ENCODE assay signal across 17 mouse cellular contexts in the genomic region with DNA sequence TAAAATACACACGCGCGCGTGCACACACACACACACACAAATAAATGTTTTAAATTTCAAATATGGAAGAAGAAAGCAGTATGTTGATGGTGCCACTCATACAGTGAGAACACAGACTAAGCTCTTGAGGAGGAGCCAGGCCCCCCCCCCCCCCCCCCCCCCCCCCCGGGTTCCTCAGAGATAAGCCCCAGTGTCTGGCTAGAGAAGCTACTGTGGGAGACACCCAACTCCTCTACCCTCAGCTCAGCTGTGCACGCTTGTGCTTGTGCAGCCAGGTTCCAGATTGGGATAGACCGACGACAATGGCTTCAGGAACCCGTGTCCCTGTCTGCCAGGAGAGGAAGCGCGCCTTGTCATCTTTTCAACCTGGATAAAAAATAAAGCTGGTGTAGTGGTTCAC. TPM values are rescaled to one million over a fixed set of nuclear protein-coding genes. Genes with fewer than 3 reads are reported as not detected.
DNase-seq lines count a peak whose midpoint lies in the region; ATAC-seq and TF ChIP-seq lines count a peak whose summit lies in the region.
"Had no signal": no experiment of that assay in that cellular context is flagged by ENCODE, and none has a peak within 500 bp of the region (broad histone marks: within the 10 kb centered on the region; RNA-seq: fewer than 3 reads in every experiment).

No protein-coding gene starts in this region.

- peak; percentile 34 for ATAC-seq in forebrain, embryonic 13.5 days
- no peak for ATAC-seq in forebrain, postnatal 0 days
- ATAC-seq in lung, embryonic 14.5 days (ENCODE audit: insufficient read depth): 0 out of 2 replicates have a peak, but pooled peaks have one; percentile 13
- peak; percentile 71 for ATAC-seq in liver, embryonic 14.5 days (ENCODE audit: insufficient read depth)
- no peak for ATAC-seq in hindbrain, embryonic 14.5 days (ENCODE audit: low FRiP score)

- 88% methylated on average over 11 of the region's 11 CpGs for WGBS in forebrain, embryonic 13.5 days
- WGBS in forebrain, postnatal 0 days: 84% methylated on average over 11 of the region's 11 CpGs
- 86% methylated on average over 10 of the region's 11 CpGs for WGBS in lung, embryonic 14.5 days
- WGBS in lung, adult 2 months: 83% methylated on average over 11 of the region's 11 CpGs
- 46% methylated on average over 11 of the region's 11 CpGs for WGBS in liver, embryonic 14.5 days (ENCODE audit: insufficient replicate concordance)
- 75% methylated on average over 11 of the region's 11 CpGs for WGBS in cerebellum, adult 2 months
- 90% methylated on average over 10 of the region's 11 CpGs for WGBS in hindbrain, embryonic 14.5 days

- H3K4me2 ChIP-seq in forebrain, embryonic 13.5 days: no peak overlapping the region
- no peak overlapping the region for H3K4me2 ChIP-seq in forebrain, postnatal 0 days (ENCODE audit: low read depth)
- no peak overlapping the region for H3K4me2 ChIP-seq in lung, embryonic 14.5 days
- H3K4me2 ChIP-seq in liver, embryonic 14.5 days (ENCODE audit: low read depth): no peak overlapping the region
- no peak overlapping the region for H3K4me2 ChIP-seq in hindbrain, embryonic 14.5 days (replicated peaks)
- H3K4me2 ChIP-seq: hindbrain, embryonic 15.5 days; limb, embryonic 15.5 days had no signal

- no peaks in the 10 kb centered on the region for H3K9me3 ChIP-seq in forebrain, embryonic 13.5 days (replicated peaks)
- no peaks in the 10 kb centered on the region for H3K9me3 ChIP-seq in forebrain, postnatal 0 days (ENCODE audit: low read length)
- H3K9me3 ChIP-seq in lung, embryonic 14.5 days (ENCODE audit: low read depth, low read length): no peaks in the 10 kb centered on the region
- H3K9me3 ChIP-seq in liver, embryonic 14.5 days (ENCODE audit: control insufficient read depth, low read length): no peaks in the 10 kb centered on the region
- H3K9me3 ChIP-seq in hindbrain, embryonic 14.5 days (ENCODE audit: control insufficient read depth, low read length): no peaks in the 10 kb centered on the region
- H3K9me3 ChIP-seq: hindbrain, embryonic 15.5 days; limb, embryonic 15.5 days had no signal

- DNase-seq in forebrain, postnatal 0 days: no peak
- no peak for DNase-seq in lung, embryonic 14.5 days
- no peak for DNase-seq in lung, adult 2 months
- DNase-seq in liver, embryonic 14.5 days (ENCODE audit: low read depth in 3 of 3, low spot score in 3 of 3): no peak
- no peak for DNase-seq in cerebellum, adult 2 months
- DNase-seq in ovary, postnatal 10 days (ENCODE audit: low spot score): no peak
- no peak for DNase-seq in hindbrain, embryonic 14.5 days (ENCODE audit: low spot score)
- DNase-seq: adrenal gland, postnatal 10 days; cerebellum, adult 9-11 months; kidney, adult 8-10 months; retina, postnatal 1 day; thymus, adult 2 months had no signal

- no peak overlapping the region for H3K9ac ChIP-seq in forebrain, embryonic 13.5 days
- H3K9ac ChIP-seq in forebrain, postnatal 0 days: no peak overlapping the region
- H3K9ac ChIP-seq in lung, embryonic 14.5 days: no peak overlapping the region
- H3K9ac ChIP-seq in liver, embryonic 14.5 days (replicated peaks): no peak overlapping the region
- no peak overlapping the region for H3K9ac ChIP-seq in hindbrain, embryonic 14.5 days
- H3K9ac ChIP-seq: hindbrain, embryonic 15.5 days; limb, embryonic 15.5 days had no signal

- no peak for TF ChIP-seq POLR2A in lung, adult 2 months (IDR thresholded peaks at IDR 0.05; ENCODE audit: borderline replicate concordance, extremely low read depth, low read depth, low read length)
- no peak for TF ChIP-seq POLR2A in cerebellum, adult 2 months (IDR thresholded peaks at IDR 0.05; ENCODE audit: borderline replicate concordance, insufficient read depth, low read length)

- H3K4me3 ChIP-seq in forebrain, embryonic 13.5 days: no peak overlapping the region
- H3K4me3 ChIP-seq in forebrain, postnatal 0 days (ENCODE audit: low read depth, low read length): no peak overlapping the region
- H3K4me3 ChIP-seq in lung, embryonic 14.5 days (ENCODE audit: low read depth, low read length): no peak overlapping the region
- H3K4me3 ChIP-seq in lung, adult 2 months (replicated peaks; ENCODE audit: extremely low read depth, low read depth, low read length): no peak overlapping the region
- no peak overlapping the region for H3K4me3 ChIP-seq in liver, embryonic 14.5 days (ENCODE audit: insufficient read depth in 1 of 2, low read depth in 2 of 2, low read length in 2 of 2)
- H3K4me3 ChIP-seq in cerebellum, adult 2 months (replicated peaks; ENCODE audit: insufficient read depth, low read depth, low read length): no peak overlapping the region
- no peak overlapping the region for H3K4me3 ChIP-seq in hindbrain, embryonic 14.5 days (replicated peaks; ENCODE audit: low read length)
- H3K4me3 ChIP-seq: hindbrain, embryonic 15.5 days; layer of hippocampus, adult 2 months; limb, embryonic 15.5 days had no signal

- no peak overlapping the region for H3K27ac ChIP-seq in forebrain, embryonic 13.5 days
- H3K27ac ChIP-seq in forebrain, postnatal 0 days (ENCODE audit: low read depth, low read length): no peak overlapping the region
- no peak overlapping the region for H3K27ac ChIP-seq in lung, embryonic 14.5 days (ENCODE audit: low read depth)
- no peak overlapping the region; the same call in 1 of the 2 replicates for H3K27ac ChIP-seq in liver, embryonic 14.5 days
- no peak overlapping the region for H3K27ac ChIP-seq in cerebellum, adult 2 months (ENCODE audit: insufficient read depth, low read length)
- H3K27ac ChIP-seq in hindbrain, embryonic 14.5 days: no peak overlapping the region
- H3K27ac ChIP-seq: hindbrain, embryonic 15.5 days; layer of hippocampus, adult 2 months; limb, embryonic 15.5 days; macrophage had no signal

- no peak for TF ChIP-seq CTCF in forebrain, postnatal 0 days (IDR thresholded peaks at IDR 0.05; ENCODE audit: low read depth)
- TF ChIP-seq CTCF in lung, embryonic 14.5 days (IDR thresholded peaks at IDR 0.05; ENCODE audit: low read depth): no peak
- no peak for TF ChIP-seq CTCF in lung, adult 2 months (IDR thresholded peaks at IDR 0.05; ENCODE audit: insufficient read depth, low read length)
- TF ChIP-seq CTCF in liver, embryonic 14.5 days (IDR thresholded peaks at IDR 0.05; ENCODE audit: low read depth): 0 out of 2 replicates have a peak, but pooled peaks have one; percentile 4
- no peak for TF ChIP-seq CTCF in cerebellum, adult 2 months (IDR thresholded peaks at IDR 0.05; ENCODE audit: borderline replicate concordance, insufficient read depth, low read depth, low read length)

- H3K27me3 ChIP-seq in forebrain, embryonic 13.5 days: no peaks in the 10 kb centered on the region
- no peaks in the 10 kb centered on the region for H3K27me3 ChIP-seq in forebrain, postnatal 0 days (ENCODE audit: insufficient read depth, low read length)
- H3K27me3 ChIP-seq in lung, embryonic 14.5 days (ENCODE audit: insufficient read depth, low read length): no peaks in the 10 kb centered on the region
- H3K27me3 ChIP-seq in liver, embryonic 14.5 days (ENCODE audit: control insufficient read depth, insufficient read depth, low read length): no peaks in the 10 kb centered on the region
- H3K27me3 ChIP-seq in cerebellum, adult 2 months (ENCODE audit: control insufficient read depth, insufficient read depth, low read length): no peaks in the 10 kb centered on the region
- no peaks in the 10 kb centered on the region for H3K27me3 ChIP-seq in hindbrain, embryonic 14.5 days (ENCODE audit: control insufficient read depth, insufficient read depth, low read length)
- H3K27me3 ChIP-seq: hindbrain, embryonic 15.5 days; limb, embryonic 15.5 days had no signal

- H3K36me3 ChIP-seq in forebrain, embryonic 13.5 days (ENCODE audit: poor library complexity, severe bottlenecking): peaks cover 36% of the 10 kb centered on the region
- peaks cover 36% of the 10 kb centered on the region for H3K36me3 ChIP-seq in forebrain, postnatal 0 days (ENCODE audit: insufficient read depth)
- peaks cover 28% of the 10 kb centered on the region for H3K36me3 ChIP-seq in lung, embryonic 14.5 days (ENCODE audit: insufficient read depth)
- H3K36me3 ChIP-seq in liver, embryonic 14.5 days (replicated peaks; ENCODE audit: control insufficient read depth, insufficient read depth, low read depth): peaks cover 36% of the 10 kb centered on the region
- H3K36me3 ChIP-seq in hindbrain, embryonic 14.5 days (replicated peaks; ENCODE audit: control insufficient read depth, insufficient read depth): peaks cover 39% of the 10 kb centered on the region

- H3K4me1 ChIP-seq in forebrain, embryonic 13.5 days: no peaks in the 10 kb centered on the region
- H3K4me1 ChIP-seq in forebrain, postnatal 0 days (ENCODE audit: insufficient read depth): no peaks in the 10 kb centered on the region
- no peaks in the 10 kb centered on the region for H3K4me1 ChIP-seq in lung, embryonic 14.5 days (ENCODE audit: insufficient read depth)
- no peaks in the 10 kb centered on the region for H3K4me1 ChIP-seq in lung, adult 2 months (ENCODE audit: control insufficient read depth, insufficient read depth, low read length)
- H3K4me1 ChIP-seq in liver, embryonic 14.5 days (replicated peaks; ENCODE audit: control insufficient read depth in 2 of 2, insufficient read depth in 2 of 2, low read length in 1 of 2): peaks cover 6 to 20% of the 10 kb centered on the region in 2 experiments; a peak in 3 of 4 replicates
- no peaks in the 10 kb centered on the region; the same call in 1 of the 2 replicates for H3K4me1 ChIP-seq in cerebellum, adult 2 months (ENCODE audit: control insufficient read depth, insufficient read depth, low read length)
- no peaks in the 10 kb centered on the region for H3K4me1 ChIP-seq in hindbrain, embryonic 14.5 days (replicated peaks; ENCODE audit: control insufficient read depth, insufficient read depth, low read length)
- H3K4me1 ChIP-seq: hindbrain, embryonic 15.5 days had no signal

- no peak for TF ChIP-seq EP300 in liver, embryonic 14.5 days (IDR thresholded peaks at IDR 0.05; ENCODE audit: low read depth)

RNA-seq across cellular contexts. Expression of gene Slc25a18, which starts 16.8 kb away (rescaled TPM):
- polyA plus RNA-seq in forebrain, embryonic 13.5 days (2015; fragmentation: Nextera tagmentation; extraction: Ambion mirVana): 0.83 and 0.86 TPM in 2 replicates
- total RNA-seq in forebrain, postnatal 0 days (2014; rRNA removed): 24.2 and 25.1 TPM in 2 replicates
- polyA plus RNA-seq in forebrain, postnatal 0 days (2015; fragmentation: Nextera tagmentation; extraction: Ambion mirVana): 14.4 and 21.1 TPM in 2 replicates
- 0.09 TPM in 2 replicates for polyA plus RNA-seq in lung, embryonic 14.5 days (2014; fragmentation: Nextera tagmentation; extraction: Ambion mirVana)
- 0.74 and 1.6 TPM in 2 replicates for polyA plus RNA-seq in lung, adult 2 months (2012; rRNA removed)
- polyA plus RNA-seq in liver, embryonic 14.5 days (2012; rRNA removed): 0.08 and 0.09 TPM in 2 replicates
- polyA plus RNA-seq in liver, embryonic 14.5 days (2014; fragmentation: Nextera tagmentation; extraction: Ambion mirVana): 0.08 and 0.11 TPM in 2 replicates
- polyA plus RNA-seq in cerebellum, adult 2 months (2012; rRNA removed): 102 and 113 TPM in 2 replicates
- 17.8 and 22.1 TPM in 2 replicates for polyA plus RNA-seq in hindbrain, embryonic 14.5 days (2014; fragmentation: Nextera tagmentation; extraction: Ambion mirVana)

RNA-seq across cellular contexts. Expression of gene Atp6v1e1, which starts 32.4 kb away (rescaled TPM):
- polyA plus RNA-seq in forebrain, embryonic 13.5 days (2015; fragmentation: Nextera tagmentation; extraction: Ambion mirVana): 189 and 196 TPM in 2 replicates
- 292 and 341 TPM in 2 replicates for total RNA-seq in forebrain, postnatal 0 days (2014; rRNA removed)
- 312 and 333 TPM in 2 replicates for polyA plus RNA-seq in forebrain, postnatal 0 days (2015; fragmentation: Nextera tagmentation; extraction: Ambion mirVana)
- 92.1 and 92.3 TPM in 2 replicates for polyA plus RNA-seq in lung, embryonic 14.5 days (2014; fragmentation: Nextera tagmentation; extraction: Ambion mirVana)
- 115 and 161 TPM in 2 replicates for polyA plus RNA-seq in lung, adult 2 months (2012; rRNA removed)
- 43.2 and 73.8 TPM in 2 replicates for polyA plus RNA-seq in liver, embryonic 14.5 days (2012; rRNA removed)
- polyA plus RNA-seq in liver, embryonic 14.5 days (2014; fragmentation: Nextera tagmentation; extraction: Ambion mirVana): 141 and 145 TPM in 2 replicates
- 528 and 558 TPM in 2 replicates for polyA plus RNA-seq in cerebellum, adult 2 months (2012; rRNA removed)
- polyA plus RNA-seq in hindbrain, embryonic 14.5 days (2014; fragmentation: Nextera tagmentation; extraction: Ambion mirVana): 297 and 309 TPM in 2 replicates

RNA-seq across cellular contexts. Expression of gene Bcl2l13, which starts 45.9 kb away (rescaled TPM):
- 32.5 and 40.4 TPM in 2 replicates for polyA plus RNA-seq in forebrain, embryonic 13.5 days (2015; fragmentation: Nextera tagmentation; extraction: Ambion mirVana)
- 59.1 and 77.5 TPM in 2 replicates for total RNA-seq in forebrain, postnatal 0 days (2014; rRNA removed)
- polyA plus RNA-seq in forebrain, postnatal 0 days (2015; fragmentation: Nextera tagmentation; extraction: Ambion mirVana): 20.6 and 21.4 TPM in 2 replicates
- polyA plus RNA-seq in lung, embryonic 14.5 days (2014; fragmentation: Nextera tagmentation; extraction: Ambion mirVana): 34.4 and 34.6 TPM in 2 replicates
- polyA plus RNA-seq in lung, adult 2 months (2012; rRNA removed): 17.3 and 21.1 TPM in 2 replicates
- 18.1 and 20.0 TPM in 2 replicates for polyA plus RNA-seq in liver, embryonic 14.5 days (2012; rRNA removed)
- polyA plus RNA-seq in liver, embryonic 14.5 days (2014; fragmentation: Nextera tagmentation; extraction: Ambion mirVana): 28.6 and 34.6 TPM in 2 replicates
- polyA plus RNA-seq in cerebellum, adult 2 months (2012; rRNA removed): 24.0 and 25.0 TPM in 2 replicates
- 28.2 and 28.7 TPM in 2 replicates for polyA plus RNA-seq in hindbrain, embryonic 14.5 days (2014; fragmentation: Nextera tagmentation; extraction: Ambion mirVana)

Comparison
In these comparisons a context has a peak if more than half of its experiments do, and no peak if none do; other contexts are left out.
1. ATAC-seq: peak in forebrain, embryonic 13.5 days (single experiment), lung, embryonic 14.5 days (single experiment) and liver, embryonic 14.5 days (single experiment); none in forebrain, postnatal 0 days (single experiment) and hindbrain, embryonic 14.5 days (single experiment).